In the genomic region with DNA sequence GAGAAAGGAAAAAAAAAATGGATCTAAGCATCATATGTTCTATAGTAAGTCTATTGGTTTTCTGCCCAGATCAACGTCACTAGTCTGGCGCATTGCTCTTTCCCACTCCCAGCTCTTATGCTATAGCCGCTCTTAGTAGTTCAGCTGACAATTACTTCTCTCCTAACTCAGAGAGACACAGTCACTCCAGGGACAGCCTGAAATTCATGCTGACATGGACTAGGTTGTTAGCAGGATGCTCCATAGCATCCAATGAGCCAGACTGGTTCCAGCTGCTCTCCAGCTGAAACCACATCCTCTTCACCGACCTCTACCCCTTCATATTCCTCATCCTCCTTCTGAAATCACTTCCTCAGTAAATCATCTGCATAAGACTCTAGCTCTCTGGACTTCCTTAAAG, we compare ENCODE assay signal across 28 mouse cellular contexts.
A peak's percentile ranks its signal among the peaks of the same experiment; 100 is the strongest.
DNase-seq lines count a peak whose midpoint lies in the region; ATAC-seq lines count a peak whose summit lies in the region.
"Had no signal": no experiment of that assay in that cellular context is flagged by ENCODE, and none has a peak within 500 bp of the region (broad histone marks: within the 10 kb centered on the region; RNA-seq: fewer than 3 reads in every experiment).

No protein-coding gene starts in this region.

- intact Hi-C loops in left cerebral cortex, postnatal 14 days (cut with DNase I) = no loop called here

- 75% methylated on average over 4 of the region's 4 CpGs for WGBS in intestine, embryonic 16.5 days
- 64% methylated on average over 4 of the region's 4 CpGs for WGBS in intestine, embryonic 15.5 days
- WGBS in kidney, embryonic 16.5 days = 78% methylated on average over 4 of the region's 4 CpGs

- no peak overlapping the region for H3K4me2 ChIP-seq in intestine, embryonic 16.5 days (ENCODE audit: low read depth, low read length)
- H3K4me2 ChIP-seq in intestine, embryonic 15.5 days (replicated peaks) = no peak overlapping the region
- H3K4me2 ChIP-seq in kidney, embryonic 16.5 days (replicated peaks; ENCODE audit: low read depth, low read length) = no peak overlapping the region
- H3K4me2 ChIP-seq: embryonic facial prominence, embryonic 13.5 days; heart, embryonic 11.5 days; hindbrain, embryonic 13.5 days; limb, embryonic 13.5 days; liver, embryonic 11.5 days; lung, embryonic 15.5 days had no signal

- H3K9ac ChIP-seq in intestine, embryonic 16.5 days (ENCODE audit: low read depth, low read length) = no peak overlapping the region
- H3K9ac ChIP-seq in intestine, embryonic 15.5 days = no peak overlapping the region
- no peak overlapping the region for H3K9ac ChIP-seq in kidney, embryonic 16.5 days (replicated peaks; ENCODE audit: low read length)
- H3K9ac ChIP-seq: embryonic facial prominence, embryonic 13.5 days; hindbrain, embryonic 13.5 days; limb, embryonic 13.5 days; lung, embryonic 15.5 days had no signal

- H3K4me3 ChIP-seq in intestine, embryonic 16.5 days (ENCODE audit: low read length) = no peak overlapping the region
- H3K4me3 ChIP-seq in intestine, embryonic 15.5 days (replicated peaks) = no peak overlapping the region
- no peak overlapping the region for H3K4me3 ChIP-seq in kidney, embryonic 16.5 days (ENCODE audit: low read length)
- H3K4me3 ChIP-seq: embryonic facial prominence, embryonic 13.5 days; hindbrain, embryonic 13.5 days; layer of hippocampus, adult 2 months; left cerebral cortex, adult 2 months; limb, embryonic 13.5 days; lung, embryonic 15.5 days; midbrain, embryonic 10.5 days had no signal

- peak; percentile 28; the same call in 1 of the 2 replicates for ATAC-seq in intestine, embryonic 16.5 days
- no peak for ATAC-seq in intestine, embryonic 15.5 days
- peak; percentile 83 for ATAC-seq in kidney, embryonic 16.5 days (ENCODE audit: low FRiP score, low TSS enrichment)
- ATAC-seq: activated CD4-positive, CD25-positive, alpha-beta regulatory T cell, adult 4 months; forebrain, embryonic 14.5 days; midbrain, embryonic 16.5 days had no signal

- peak; percentile 12 for DNase-seq in brain, embryonic 18.5 days (ENCODE audit: low read depth, low spot score)
- DNase-seq in telencephalon, adult 2 months (ENCODE audit: low read depth, low spot score) = peak; percentile 12
- no peak for DNase-seq in left cerebral cortex, postnatal 14 days (ENCODE audit: low spot score in 2 of 2)
- no peak for DNase-seq in ovary, adult 18-20 months (ENCODE audit: low spot score)
- DNase-seq: adrenal gland, adult 8-10 months; B cell, adult 2 months; cerebellum, adult 11 months; cerebellum, adult 9-11 months; embryo, embryonic 11 days; gastrocnemius, postnatal 25 days; heart, adult 18-20 months; heart, postnatal 4 days; thymus, postnatal 4 days had no signal

- H3K36me3 ChIP-seq in intestine, embryonic 16.5 days (ENCODE audit: control insufficient read depth, insufficient read depth, low read length) = no peaks in the 10 kb centered on the region
- no peaks in the 10 kb centered on the region for H3K36me3 ChIP-seq in intestine, embryonic 15.5 days
- H3K36me3 ChIP-seq in kidney, embryonic 16.5 days (ENCODE audit: insufficient read depth, low read length) = no peaks in the 10 kb centered on the region
- H3K36me3 ChIP-seq: embryonic facial prominence, embryonic 13.5 days; hindbrain, embryonic 13.5 days; limb, embryonic 13.5 days; lung, embryonic 15.5 days; midbrain, embryonic 10.5 days had no signal

- H3K9me3 ChIP-seq in intestine, embryonic 16.5 days (ENCODE audit: control insufficient read depth, low read length) = no peaks in the 10 kb centered on the region
- no peaks in the 10 kb centered on the region for H3K9me3 ChIP-seq in intestine, embryonic 15.5 days
- no peaks in the 10 kb centered on the region for H3K9me3 ChIP-seq in kidney, embryonic 16.5 days (ENCODE audit: low read length)
- H3K9me3 ChIP-seq: embryonic facial prominence, embryonic 13.5 days; hindbrain, embryonic 13.5 days; limb, embryonic 13.5 days; lung, embryonic 15.5 days; midbrain, embryonic 10.5 days had no signal

- no peak overlapping the region for H3K27ac ChIP-seq in intestine, embryonic 16.5 days (ENCODE audit: low read length)
- no peak overlapping the region for H3K27ac ChIP-seq in intestine, embryonic 15.5 days
- no peak overlapping the region for H3K27ac ChIP-seq in kidney, embryonic 16.5 days (ENCODE audit: low read length)
- H3K27ac ChIP-seq: embryonic facial prominence, embryonic 13.5 days; hindbrain, embryonic 13.5 days; layer of hippocampus, adult 2 months; left cerebral cortex, adult 2 months; limb, embryonic 13.5 days; lung, embryonic 15.5 days; midbrain, embryonic 10.5 days had no signal

- no peaks in the 10 kb centered on the region for H3K4me1 ChIP-seq in intestine, embryonic 16.5 days (ENCODE audit: control insufficient read depth, insufficient read depth, low read length)
- H3K4me1 ChIP-seq in intestine, embryonic 15.5 days (replicated peaks) = no peaks in the 10 kb centered on the region
- no peaks in the 10 kb centered on the region for H3K4me1 ChIP-seq in kidney, embryonic 16.5 days (ENCODE audit: insufficient read depth, low read length)
- H3K4me1 ChIP-seq: embryonic facial prominence, embryonic 13.5 days; hindbrain, embryonic 13.5 days; limb, embryonic 13.5 days; lung, embryonic 15.5 days; midbrain, embryonic 10.5 days had no signal

- H3K27me3 ChIP-seq in intestine, embryonic 16.5 days (replicated peaks; ENCODE audit: control insufficient read depth, insufficient read depth, low read length) = no peaks in the 10 kb centered on the region
- no peaks in the 10 kb centered on the region for H3K27me3 ChIP-seq in intestine, embryonic 15.5 days (replicated peaks)
- H3K27me3 ChIP-seq in kidney, embryonic 16.5 days (ENCODE audit: insufficient read depth, low read length) = no peaks in the 10 kb centered on the region
- H3K27me3 ChIP-seq: embryonic facial prominence, embryonic 13.5 days; hindbrain, embryonic 13.5 days; limb, embryonic 13.5 days; lung, embryonic 15.5 days had no signal

Comparison
In these comparisons a context has a peak if more than half of its experiments do, and no peak if none do; other contexts are left out.
1. DNase-seq: peak in brain, embryonic 18.5 days (single experiment) and telencephalon, adult 2 months (single experiment); none in left cerebral cortex, postnatal 14 days (0 of 2) and ovary, adult 18-20 months (single experiment).